Mouse (Mus musculus) limb, embryonic 14.5 days (tissue): ENCODE measurements around the gene Mfsd12. TPM values are rescaled to one million over a fixed set of nuclear protein-coding genes. Genes with fewer than 3 reads are reported as not detected.

Source experiments
- ATAC-seq: fragments of 200-750 bp; cut with Nextera tagmentation; 2 replicates; pipeline ENCODE4 v1.8.0; 2017; ENCODE audit warnings: low read depth, moderate number of reproducible peaks, moderate TSS enrichment; ENCODE audit not compliant: low FRiP score
- DNase-seq: peaks from one replicate; pipeline ENCODE4 v3.0.0-alpha.2; 2015; ENCODE audit warnings: low spot score
- H3K27ac ChIP-seq: fragments of 300-500 bp; sonication (generic); replicated peaks from 2 replicates; pipeline ENCODE4 v1.5.1; 2014; ENCODE audit warnings: low read depth, mild to moderate bottlenecking, low read length, moderate library complexity, mixed read lengths
- H3K27me3 ChIP-seq: fragments of 300-500 bp; sonication (generic); 2 replicates; pipeline ENCODE4 v1.6.1; 2014; ENCODE audit warnings: low read length, mixed read lengths; ENCODE audit not compliant: control insufficient read depth, insufficient read depth
- H3K36me3 ChIP-seq: fragments of 300-500 bp; sonication (generic); 2 replicates; pipeline ENCODE4 v1.6.1; 2014; ENCODE audit warnings: mild to moderate bottlenecking, low read length, moderate library complexity, mixed read lengths; ENCODE audit not compliant: control insufficient read depth, insufficient read depth
- H3K4me1 ChIP-seq: fragments of 300-500 bp; sonication (generic); 2 replicates; pipeline ENCODE4 v1.6.1; 2014; ENCODE audit warnings: antibody characterized with exemption, low read length, mixed read lengths; ENCODE audit not compliant: control insufficient read depth, insufficient read depth
- H3K4me2 ChIP-seq: fragments of 300-500 bp; sonication (generic); replicated peaks from 2 replicates; pipeline ENCODE4 v1.6.1; 2014; ENCODE audit warnings: low read depth, mild to moderate bottlenecking, low read length, moderate library complexity; ENCODE audit not compliant: severe bottlenecking
- H3K4me3 ChIP-seq: fragments of 300-500 bp; sonication (generic); replicated peaks from 2 replicates; pipeline ENCODE4 v1.5.1; 2014; ENCODE audit warnings: low read length
- H3K9ac ChIP-seq: fragments of 300-500 bp; sonication (generic); 2 replicates; pipeline ENCODE4 v1.6.1; 2014; ENCODE audit warnings: mild to moderate bottlenecking, low read depth, low read length, moderate library complexity; ENCODE audit not compliant: severe bottlenecking
- H3K9me3 ChIP-seq: fragments of 300-500 bp; sonication (generic); 2 replicates; pipeline ENCODE4 v1.6.1; 2016; ENCODE audit warnings: low read length; ENCODE audit not compliant: control insufficient read depth
- POLR2A ChIP-seq: fragments of 200-500 bp; IDR thresholded peaks from 2 replicates; pipeline ENCODE4 v1.8.0; 2012; ENCODE audit warnings: inconsistent platforms, mild to moderate bottlenecking, moderate library complexity, borderline replicate concordance; ENCODE audit not compliant: insufficient read depth, insufficient read length; ENCODE audit errors: extremely low read depth
- WGBS: fragments of 180-500 bp; shearing (Covaris S2); extraction: QIAGEN DNeasy Blood & Tissue Kit; methylation state at CpG from one replicate; pipeline ENCODE4 v1.1.7; 2014; 5-methylcytosine and 5-hydroxymethylcytosine counted together
- polyA plus RNA-seq, 2 experiments: library from polyadenylated mRNA; depleted of rRNA in 1 of 2; stranded (reverse) in 1 of 2; unstranded in 1 of 2; fragments of >200 nt; fragmentation: Nextera tagmentation in 1 of 2; extraction: Ambion mirVana in 1 of 2; gene quantifications; 2 replicates each; pipeline versions ENCODE4 v1.2.1 to v1.2.3; 2012 to 2014

Mfsd12 gene
- polyA plus RNA-seq, 2 experiments, result 6.8 to 12.0 TPM

DNA sequence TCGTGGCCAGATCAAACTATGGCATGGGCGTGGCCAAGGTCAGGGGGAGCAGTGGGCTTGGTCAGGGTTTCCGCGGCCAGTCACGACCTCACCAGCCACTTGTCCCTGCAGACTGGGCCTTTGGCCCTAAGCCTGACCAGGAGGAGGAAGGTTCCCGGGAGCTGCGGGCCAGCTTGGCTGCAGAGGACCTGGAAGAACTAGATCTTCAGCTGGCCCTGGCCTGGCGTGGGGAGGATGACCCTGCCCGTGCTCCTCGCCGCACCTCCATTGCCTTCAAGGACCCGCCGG is 33.3 kb downstream of the Mfsd12 start:
- Histone ChIP-seq H3K27me3 (no peaks in the 10 kb centered on the region), H3K4me2 (no peak overlapping the region), H3K4me3 (no peak overlapping the region), H3K27ac (no peak overlapping the region), H3K36me3 (peaks cover 37% of the 10 kb centered on the region), H3K9me3 (no peaks in the 10 kb centered on the region), H3K9ac (no peak overlapping the region), H3K4me1 (peaks cover 17% of the 10 kb centered on the region)
- no peak for DNase-seq
- WGBS, result 93% methylated on average over 13 of the region's 13 CpGs
- ATAC-seq, result no peak
- TF ChIP-seq POLR2A, result no peak

DNA sequence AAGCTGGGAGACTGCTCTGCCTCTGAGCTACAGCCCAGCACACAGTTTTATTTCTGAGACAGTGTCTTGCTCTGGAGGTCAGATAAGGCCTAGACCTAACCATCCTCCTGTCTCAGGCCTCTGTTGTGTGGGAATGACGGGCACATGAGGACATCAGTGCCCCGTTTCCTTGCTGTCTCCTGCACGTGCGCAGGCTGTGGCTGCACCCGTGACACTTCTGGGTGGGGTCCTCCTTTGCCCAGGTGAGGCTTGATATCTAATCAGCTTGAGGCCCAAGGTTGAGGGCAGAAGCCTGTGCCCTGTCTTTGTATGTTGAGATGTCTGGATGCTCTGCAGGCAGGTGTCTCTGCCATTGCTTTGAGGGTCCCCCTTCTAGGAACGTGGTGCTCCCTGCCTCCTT is 35.0 kb downstream of the Mfsd12 start:
- Histone ChIP-seq H3K36me3 (peaks cover 22% of the 10 kb centered on the region), H3K9me3 (no peaks in the 10 kb centered on the region), H3K4me3 (no peak overlapping the region), H3K4me2 (no peak overlapping the region), H3K4me1 (peaks cover 16% of the 10 kb centered on the region), H3K27ac (no peak overlapping the region), H3K9ac (no peak overlapping the region), H3K27me3 (no peaks in the 10 kb centered on the region)
- ATAC-seq (no peak), DNase-seq (no peak)
- TF ChIP-seq POLR2A, result no peak
- WGBS, result 79% methylated on average over 6 of the region's 6 CpGs

GRCm38 (mm10) chr10:81392781-81393185 is 35.5 kb downstream of the Mfsd12 start, which contains the start of gene Smim24:
Smim24 (plus strand) TSS chr10:81393051.
- peak within 1 kb of the TSS; percentile 31 for H3K4me3 ChIP-seq
- WGBS, result 58% methylated on average over 14 of the region's 14 CpGs
- H3K36me3 ChIP-seq, result peaks cover 22% of the 10 kb centered on the region
- no peaks in the 10 kb centered on the region for H3K9me3 ChIP-seq
- no peak for TF ChIP-seq POLR2A
- peaks cover 16% of the 10 kb centered on the region for H3K4me1 ChIP-seq
- no peak for ATAC-seq
- H3K27ac ChIP-seq, result peak within 1 kb of the TSS; percentile 55
- H3K4me2 ChIP-seq, result peak within 1 kb of the TSS; percentile 52
- H3K27me3 ChIP-seq, result no peaks in the 10 kb centered on the region
- H3K9ac ChIP-seq, result peak within 1 kb of the TSS; percentile 48
- no peak for DNase-seq

GRCm38 (mm10) chr10:81393456-81394063 is 36.3 kb downstream of the Mfsd12 start:
- DNase-seq, result no peak
- Histone ChIP-seq H3K36me3 (peaks cover 21% of the 10 kb centered on the region), H3K27ac (peak overlapping the region; percentile 55), H3K27me3 (no peaks in the 10 kb centered on the region), H3K9me3 (no peaks in the 10 kb centered on the region), H3K4me2 (peak overlapping the region; percentile 52), H3K4me3 (peak overlapping the region; percentile 31), H3K4me1 (peaks cover 16% of the 10 kb centered on the region), H3K9ac (peak overlapping the region; percentile 48)
- 7% methylated on average over 19 of the region's 19 CpGs for WGBS
- no peak for ATAC-seq
- TF ChIP-seq POLR2A, result no peak

- H3K9ac ChIP-seq, result no peak overlapping the region
- H3K4me1 ChIP-seq, result peaks cover 14% of the 10 kb centered on the region
- WGBS, result 14% methylated on average over 5 of the region's 5 CpGs
- no peak for TF ChIP-seq POLR2A
- no peak overlapping the region for H3K27ac ChIP-seq
- no peaks in the 10 kb centered on the region for H3K9me3 ChIP-seq
- peaks cover 27% of the 10 kb centered on the region for H3K36me3 ChIP-seq
- DNase-seq (no peak), ATAC-seq (no peak)
- no peaks in the 10 kb centered on the region for H3K27me3 ChIP-seq
- H3K4me2 ChIP-seq, result no peak overlapping the region
- H3K4me3 ChIP-seq, result no peak overlapping the region
Observed at GRCm38 (mm10) chr10:81395127-81395526, 37.8 kb downstream of the Mfsd12 start.

GRCm38 (mm10) chr10:81395865-81396264 is 38.6 kb downstream of the Mfsd12 start:
- DNase-seq (no peak), ATAC-seq (no peak)
- 85% methylated on average over 4 of the region's 4 CpGs for WGBS
- Histone ChIP-seq H3K36me3 (peaks cover 34% of the 10 kb centered on the region), H3K4me2 (no peak overlapping the region), H3K9me3 (no peaks in the 10 kb centered on the region), H3K4me3 (no peak overlapping the region), H3K27ac (no peak overlapping the region; the same call in 1 of the 2 replicates), H3K4me1 (peaks cover 15% of the 10 kb centered on the region), H3K9ac (no peak overlapping the region), H3K27me3 (no peaks in the 10 kb centered on the region)
- no peak for TF ChIP-seq POLR2A
